Mouse (Mus musculus): ENCODE results near the gene Pgc. TPM values are rescaled to one million over a fixed set of nuclear protein-coding genes. Genes with fewer than 3 reads are reported as not detected.

Pgc gene
- polyA plus RNA-seq, 1 experiment from 2014 or later, result not detected

- H3K4me2 ChIP-seq (ENCODE audit: low read depth, low read length), result no peak overlapping the region
- peaks cover 5% of the 10 kb centered on the region; the same call in 1 of the 2 replicates for H3K4me1 ChIP-seq (ENCODE audit: control insufficient read depth, insufficient read depth, low read length)
- no peak overlapping the region for H3K4me3 ChIP-seq (ENCODE audit: low read depth, low read length)
- no peaks in the 10 kb centered on the region for H3K9me3 ChIP-seq (ENCODE audit: control insufficient read depth, low read length)
- H3K27me3 ChIP-seq (ENCODE audit: control insufficient read depth, insufficient read depth, low read length), result no peaks in the 10 kb centered on the region
- ATAC-seq (ENCODE audit: low read depth), result no peak
- H3K27ac ChIP-seq (ENCODE audit: low read depth, low read length), result no peak overlapping the region
- H3K36me3 ChIP-seq (ENCODE audit: control insufficient read depth, insufficient read depth, low read length), result no peaks in the 10 kb centered on the region
- no peak overlapping the region for H3K9ac ChIP-seq (replicated peaks; ENCODE audit: low read depth, low read length)
- 86% methylated on average over 4 of the region's 4 CpGs for WGBS
Measured at GRCm38 (mm10) chr17:47765986-47766385, 39.3 kb downstream of the Pgc start.

- 94% methylated on average over 6 of the region's 6 CpGs for WGBS
- Histone ChIP-seq H3K4me2 (ENCODE audit: low read depth, low read length) (no peak overlapping the region), H3K9ac (replicated peaks; ENCODE audit: low read depth, low read length) (no peak overlapping the region), H3K4me3 (ENCODE audit: low read depth, low read length) (no peak overlapping the region), H3K9me3 (ENCODE audit: control insufficient read depth, low read length) (no peaks in the 10 kb centered on the region), H3K27me3 (ENCODE audit: control insufficient read depth, insufficient read depth, low read length) (no peaks in the 10 kb centered on the region), H3K4me1 (ENCODE audit: control insufficient read depth, insufficient read depth, low read length) (peaks cover 5% of the 10 kb centered on the region; the same call in 1 of the 2 replicates), H3K36me3 (ENCODE audit: control insufficient read depth, insufficient read depth, low read length) (no peaks in the 10 kb centered on the region), H3K27ac (ENCODE audit: low read depth, low read length) (no peak overlapping the region)
- ATAC-seq (ENCODE audit: low read depth), result no peak
Measured at GRCm38 (mm10) chr17:47766407-47767043, 39.9 kb downstream of the Pgc start.

GRCm38 (mm10) chr17:47767081-47767455, 40.4 kb downstream of the Pgc start:
- peaks cover 5% of the 10 kb centered on the region; the same call in 1 of the 2 replicates for H3K4me1 ChIP-seq (ENCODE audit: control insufficient read depth, insufficient read depth, low read length)
- no peak overlapping the region for H3K4me2 ChIP-seq (ENCODE audit: low read depth, low read length)
- no peaks in the 10 kb centered on the region for H3K36me3 ChIP-seq (ENCODE audit: control insufficient read depth, insufficient read depth, low read length)
- ATAC-seq (ENCODE audit: low read depth), result no peak
- no peaks in the 10 kb centered on the region for H3K27me3 ChIP-seq (ENCODE audit: control insufficient read depth, insufficient read depth, low read length)
- no peak overlapping the region for H3K27ac ChIP-seq (ENCODE audit: low read depth, low read length)
- H3K9me3 ChIP-seq (ENCODE audit: control insufficient read depth, low read length), result no peaks in the 10 kb centered on the region
- H3K9ac ChIP-seq (replicated peaks; ENCODE audit: low read depth, low read length), result no peak overlapping the region
- H3K4me3 ChIP-seq (ENCODE audit: low read depth, low read length), result no peak overlapping the region
- 76% methylated on average over 2 of the region's 2 CpGs for WGBS

GRCm38 (mm10) chr17:47767456-47768141, 41.0 kb downstream of the Pgc start:
- Histone ChIP-seq H3K4me3 (ENCODE audit: low read depth, low read length) (no peak overlapping the region), H3K9me3 (ENCODE audit: control insufficient read depth, low read length) (no peaks in the 10 kb centered on the region), H3K4me1 (ENCODE audit: control insufficient read depth, insufficient read depth, low read length) (peaks cover under 1% of the 10 kb centered on the region; the same call in 1 of the 2 replicates), H3K27me3 (ENCODE audit: control insufficient read depth, insufficient read depth, low read length) (no peaks in the 10 kb centered on the region), H3K9ac (replicated peaks; ENCODE audit: low read depth, low read length) (no peak overlapping the region), H3K36me3 (ENCODE audit: control insufficient read depth, insufficient read depth, low read length) (no peaks in the 10 kb centered on the region), H3K27ac (ENCODE audit: low read depth, low read length) (no peak overlapping the region), H3K4me2 (ENCODE audit: low read depth, low read length) (no peak overlapping the region)
- ATAC-seq (ENCODE audit: low read depth), result no peak
- 47% methylated on average over 16 of the region's 17 CpGs for WGBS

GRCm38 (mm10) chr17:47768707-47769276, 42.1 kb downstream of the Pgc start:
- Histone ChIP-seq H3K9me3 (ENCODE audit: control insufficient read depth, low read length) (no peaks in the 10 kb centered on the region), H3K36me3 (ENCODE audit: control insufficient read depth, insufficient read depth, low read length) (no peaks in the 10 kb centered on the region), H3K4me2 (ENCODE audit: low read depth, low read length) (no peak overlapping the region), H3K27me3 (ENCODE audit: control insufficient read depth, insufficient read depth, low read length) (no peaks in the 10 kb centered on the region), H3K27ac (ENCODE audit: low read depth, low read length) (no peak overlapping the region), H3K4me3 (ENCODE audit: low read depth, low read length) (no peak overlapping the region), H3K9ac (replicated peaks; ENCODE audit: low read depth, low read length) (no peak overlapping the region), H3K4me1 (ENCODE audit: control insufficient read depth, insufficient read depth, low read length) (no peaks in the 10 kb centered on the region)
- no peak for ATAC-seq (ENCODE audit: low read depth)
- WGBS, result 47% methylated on average over 12 of the region's 12 CpGs

GRCm38 (mm10) chr17:47769389-47770299, 43.0 kb downstream of the Pgc start:
- WGBS, result 87% methylated on average over 11 of the region's 11 CpGs
- Histone ChIP-seq H3K4me1 (ENCODE audit: control insufficient read depth, insufficient read depth, low read length) (no peaks in the 10 kb centered on the region), H3K4me2 (ENCODE audit: low read depth, low read length) (no peak overlapping the region), H3K27me3 (ENCODE audit: control insufficient read depth, insufficient read depth, low read length) (no peaks in the 10 kb centered on the region), H3K9me3 (ENCODE audit: control insufficient read depth, low read length) (no peaks in the 10 kb centered on the region), H3K4me3 (ENCODE audit: low read depth, low read length) (no peak overlapping the region), H3K27ac (ENCODE audit: low read depth, low read length) (no peak overlapping the region), H3K9ac (replicated peaks; ENCODE audit: low read depth, low read length) (no peak overlapping the region), H3K36me3 (ENCODE audit: control insufficient read depth, insufficient read depth, low read length) (no peaks in the 10 kb centered on the region)
- ATAC-seq (ENCODE audit: low read depth), result no peak

- Histone ChIP-seq H3K9me3 (ENCODE audit: control insufficient read depth, low read length) (no peaks in the 10 kb centered on the region), H3K36me3 (ENCODE audit: control insufficient read depth, insufficient read depth, low read length) (no peaks in the 10 kb centered on the region), H3K27ac (ENCODE audit: low read depth, low read length) (no peak overlapping the region), H3K9ac (replicated peaks; ENCODE audit: low read depth, low read length) (no peak overlapping the region), H3K4me3 (ENCODE audit: low read depth, low read length) (no peak overlapping the region), H3K27me3 (ENCODE audit: control insufficient read depth, insufficient read depth, low read length) (no peaks in the 10 kb centered on the region), H3K4me2 (ENCODE audit: low read depth, low read length) (no peak overlapping the region), H3K4me1 (ENCODE audit: control insufficient read depth, insufficient read depth, low read length) (no peaks in the 10 kb centered on the region)
- ATAC-seq (ENCODE audit: low read depth), result no peak
- 68% methylated on average over 6 of the region's 6 CpGs for WGBS
Measured at GRCm38 (mm10) chr17:47773604-47774003, 47.0 kb downstream of the Pgc start.

GRCm38 (mm10) chr17:47777141-47777540, 50.5 kb downstream of the Pgc start:
- H3K4me1 ChIP-seq (ENCODE audit: control insufficient read depth, insufficient read depth, low read length), result no peaks in the 10 kb centered on the region

More at GRCm38 (mm10) chr17:47777141-47777540, 50.5 kb downstream of the Pgc start:
- Histone ChIP-seq H3K27ac (ENCODE audit: low read depth, low read length) (no peak overlapping the region), H3K36me3 (ENCODE audit: control insufficient read depth, insufficient read depth, low read length) (no peaks in the 10 kb centered on the region), H3K9me3 (ENCODE audit: control insufficient read depth, low read length) (no peaks in the 10 kb centered on the region), H3K27me3 (ENCODE audit: control insufficient read depth, insufficient read depth, low read length) (no peaks in the 10 kb centered on the region), H3K9ac (replicated peaks; ENCODE audit: low read depth, low read length) (no peak overlapping the region), H3K4me3 (ENCODE audit: low read depth, low read length) (no peak overlapping the region), H3K4me2 (ENCODE audit: low read depth, low read length) (no peak overlapping the region)
- 70% methylated on average over 2 of the region's 2 CpGs for WGBS
- no peak for ATAC-seq (ENCODE audit: low read depth)

Measured in neural tube, embryonic 14.5 days (tissue).